Mouse (Mus musculus) testis, adult 2 months (tissue): ENCODE data around the gene Prune2. TPM values are rescaled to one million over a fixed set of nuclear protein-coding genes. Genes with fewer than 3 reads are reported as not detected.
"Not testable (repeated sequence)": the region's sequence is repeated elsewhere in the genome, so short reads cannot be mapped to it uniquely, and the experiment has no call there.

Experiments
- H3K27ac ChIP-seq: fragments of 200-500 bp; 2 replicates; pipeline ENCODE4 v1.5.1; 2012; ENCODE audit warnings: low read depth, low read length; ENCODE audit not compliant: control insufficient read depth, insufficient read depth
- H3K27me3 ChIP-seq: fragments of 200-500 bp; 2 replicates; pipeline ENCODE4 v1.6.1; 2012; ENCODE audit warnings: mild to moderate bottlenecking, low read length, moderate library complexity; ENCODE audit not compliant: control insufficient read depth, insufficient read depth
- H3K36me3 ChIP-seq: fragments of 200-500 bp; 2 replicates; pipeline ENCODE4 v1.6.1; 2012; ENCODE audit warnings: mild to moderate bottlenecking, low read length; ENCODE audit not compliant: control insufficient read depth, insufficient read depth
- H3K4me1 ChIP-seq: fragments of 200-500 bp; 2 replicates; pipeline ENCODE4 v1.6.1; 2012; ENCODE audit warnings: low read length; ENCODE audit not compliant: control insufficient read depth, insufficient read depth
- H3K4me3 ChIP-seq: fragments of 200-500 bp; 2 replicates; pipeline ENCODE4 v1.5.1; 2012; ENCODE audit warnings: low read depth, mild to moderate bottlenecking, low read length, moderate library complexity, mixed read lengths; ENCODE audit not compliant: control insufficient read depth
- CTCF ChIP-seq: fragments of 200-500 bp; IDR thresholded peaks from 2 replicates; pipeline ENCODE4 v1.5.1; 2012; ENCODE audit warnings: low read depth, mild to moderate bottlenecking, inconsistent platforms, low read length, moderate library complexity; ENCODE audit not compliant: control insufficient read depth, insufficient read depth, insufficient replicate concordance
- POLR2A ChIP-seq: fragments of 200-500 bp; IDR thresholded peaks from 2 replicates; pipeline ENCODE4 v1.6.1; 2012; ENCODE audit warnings: low read depth, mild to moderate bottlenecking, inconsistent platforms, low read length, moderate library complexity; ENCODE audit not compliant: control insufficient read depth
- polyA plus RNA-seq: library from polyadenylated mRNA; depleted of rRNA; stranded (reverse); fragments of >200 nt; gene quantifications from 2 replicates; pipeline ENCODE4 v1.2.3, GENCODE M21; 2012

Gene Prune2
- polyA plus RNA-seq, 1 experiment: 0.27 TPM

GRCm38 (mm10) chr19:17163511-17163953 is 207.6 kb downstream of the Prune2 start:
- no peaks in the 10 kb centered on the region for H3K36me3 ChIP-seq
- H3K4me3 ChIP-seq: no peak overlapping the region
- H3K27ac ChIP-seq: no peak overlapping the region
- H3K4me1 ChIP-seq: no peaks in the 10 kb centered on the region
- H3K27me3 ChIP-seq: no peaks in the 10 kb centered on the region
- TF ChIP-seq POLR2A (no peak), CTCF (peak; percentile 54; the same call in 1 of the 2 replicates)

- Histone ChIP-seq H3K27me3 (no peaks in the 10 kb centered on the region), H3K4me3 (no peak overlapping the region), H3K4me1 (no peaks in the 10 kb centered on the region), H3K36me3 (no peaks in the 10 kb centered on the region), H3K27ac (no peak overlapping the region)
- TF ChIP-seq POLR2A: no peak
- TF ChIP-seq CTCF: no peak
Observed at GRCm38 (mm10) chr19:17166288-17166687, 210.4 kb downstream of the Prune2 start.

GRCm38 (mm10) chr19:17168186-17168585 is 212.3 kb downstream of the Prune2 start:
- no peak overlapping the region for H3K27ac ChIP-seq
- H3K36me3 ChIP-seq: no peaks in the 10 kb centered on the region
- TF ChIP-seq POLR2A (no peak), CTCF (no peak)
- H3K27me3 ChIP-seq: no peaks in the 10 kb centered on the region
- no peaks in the 10 kb centered on the region for H3K4me1 ChIP-seq
- no peak overlapping the region for H3K4me3 ChIP-seq

- Histone ChIP-seq H3K27me3 (no peaks in the 10 kb centered on the region), H3K4me3 (no peak overlapping the region), H3K4me1 (no peaks in the 10 kb centered on the region), H3K36me3 (no peaks in the 10 kb centered on the region), H3K27ac (no peak overlapping the region)
- TF ChIP-seq POLR2A (no peak), CTCF (no peak)
Observed at GRCm38 (mm10) chr19:17169746-17170145, 213.8 kb downstream of the Prune2 start.

GRCm38 (mm10) chr19:17174501-17174900 is 218.6 kb downstream of the Prune2 start:
- not testable (repeated sequence) for H3K27ac ChIP-seq, H3K27me3 ChIP-seq, H3K4me3 ChIP-seq, H3K4me1 ChIP-seq, H3K36me3 ChIP-seq

- H3K4me3 ChIP-seq: no peak overlapping the region
- H3K4me1 ChIP-seq: no peaks in the 10 kb centered on the region
- H3K27me3 ChIP-seq: no peaks in the 10 kb centered on the region
- no peak for TF ChIP-seq POLR2A
- TF ChIP-seq CTCF: no peak
- H3K36me3 ChIP-seq: no peaks in the 10 kb centered on the region
- H3K27ac ChIP-seq: no peak overlapping the region
Observed at GRCm38 (mm10) chr19:17180506-17180905, 224.6 kb downstream of the Prune2 start.

- TF ChIP-seq POLR2A: no peak
- no peak for TF ChIP-seq CTCF
- no peak overlapping the region for H3K27ac ChIP-seq
- no peaks in the 10 kb centered on the region for H3K27me3 ChIP-seq
- no peak overlapping the region for H3K4me3 ChIP-seq
- no peaks in the 10 kb centered on the region for H3K36me3 ChIP-seq
- no peaks in the 10 kb centered on the region for H3K4me1 ChIP-seq
Observed at GRCm38 (mm10) chr19:17194730-17195129, 238.8 kb downstream of the Prune2 start.

- Histone ChIP-seq H3K27ac (no peak overlapping the region), H3K27me3 (no peaks in the 10 kb centered on the region), H3K4me3 (no peak overlapping the region), H3K4me1 (no peaks in the 10 kb centered on the region), H3K36me3 (no peaks in the 10 kb centered on the region)
- no peak for TF ChIP-seq POLR2A
Observed at GRCm38 (mm10) chr19:17199059-17199458, 243.1 kb downstream of the Prune2 start.
